Mouse (Mus musculus): ENCODE data around the gene S100g. TPM values are rescaled to one million over a fixed set of nuclear protein-coding genes. Genes with fewer than 3 reads are reported as not detected.

Gene S100g
- not detected for total RNA-seq (2021)
- long read RNA-seq, experiment 1, result 0 reads
- long read RNA-seq, experiment 2, result 0 reads

DNA sequence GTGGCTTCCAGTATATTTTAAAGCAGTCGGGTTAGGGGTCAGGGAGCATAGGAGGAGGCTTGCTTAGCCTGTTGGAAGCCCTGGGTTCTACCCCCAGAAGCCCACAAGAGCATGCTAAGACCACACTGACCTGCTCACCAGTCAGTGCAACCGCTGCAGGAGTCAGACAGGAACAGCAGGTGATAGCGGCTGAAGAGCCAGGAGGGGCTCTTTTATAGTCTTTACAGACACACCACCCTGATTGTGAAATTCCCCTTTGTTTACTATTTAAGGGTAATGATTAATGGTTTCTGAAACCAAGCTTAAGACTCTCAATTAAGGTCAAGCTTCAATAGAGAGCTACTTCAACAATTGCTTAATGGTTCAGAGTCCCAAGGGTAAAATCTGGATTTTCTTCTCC lies at the start of gene S100g:
TSS of gene S100g (minus strand) at position 217 of the 400 bp plus-strand sequence.
- DNase-seq, result no peak

- DNase-seq, result no peak
Measured at GRCm38 (mm10) chrX:162992121-162992520, 27.7 kb upstream of the S100g start.

DNA sequence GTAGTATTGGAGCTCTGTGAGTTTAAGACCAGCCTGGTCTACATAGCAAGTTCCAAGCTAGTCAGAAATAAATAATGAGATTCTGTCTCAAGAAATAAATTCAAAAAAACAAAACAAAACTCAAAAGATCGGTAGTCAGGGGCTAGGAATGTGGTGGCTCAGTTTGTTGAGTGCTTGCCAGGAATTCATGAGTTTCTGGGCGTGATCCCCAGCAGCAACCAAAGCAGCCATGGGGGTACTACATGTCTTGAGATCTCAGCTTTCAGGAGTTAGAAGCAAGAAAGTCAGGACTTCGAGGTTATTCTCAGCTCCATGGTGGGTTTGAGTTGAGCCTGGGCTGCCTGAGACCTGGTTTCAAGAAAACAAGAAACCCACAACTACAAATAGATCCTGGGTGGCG lies 27.0 kb upstream of the S100g start:
- DNase-seq, result no peak

GRCm38 (mm10) chrX:162986876-162987495 lies 22.6 kb upstream of the S100g start:
- no peak for DNase-seq

GRCm38 (mm10) chrX:162976194-162976593 lies 11.8 kb upstream of the S100g start:
- no peak for DNase-seq

GRCm38 (mm10) chrX:162967456-162967855 lies 3.1 kb upstream of the S100g start:
- DNase-seq, result no peak

- no peak for DNase-seq
Measured at GRCm38 (mm10) chrX:162963840-162964239, 559 bp downstream of the S100g start.

DNA sequence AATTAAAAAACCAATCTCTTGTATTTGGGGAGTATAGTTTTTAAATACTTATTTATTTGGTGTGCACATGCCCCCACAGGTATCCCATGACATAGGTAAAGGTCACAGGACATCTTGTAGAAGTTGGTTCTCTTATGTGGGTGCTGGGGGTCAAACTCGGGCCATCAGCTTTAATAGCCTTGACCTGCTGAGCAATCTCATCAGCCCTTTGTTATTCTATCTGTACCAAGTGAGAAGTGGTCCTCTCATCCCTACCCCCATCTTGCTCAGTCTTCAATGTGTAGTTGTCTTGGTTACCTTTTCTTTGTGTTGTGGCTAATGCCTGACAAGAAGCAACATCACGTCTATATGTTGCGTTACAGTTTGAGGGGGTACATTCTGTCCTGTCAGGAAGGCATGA lies 6.5 kb downstream of the S100g start:
- DNase-seq, result no peak

GRCm38 (mm10) chrX:162949811-162950439 lies 14.5 kb downstream of the S100g start:
- no peak for DNase-seq

DNA sequence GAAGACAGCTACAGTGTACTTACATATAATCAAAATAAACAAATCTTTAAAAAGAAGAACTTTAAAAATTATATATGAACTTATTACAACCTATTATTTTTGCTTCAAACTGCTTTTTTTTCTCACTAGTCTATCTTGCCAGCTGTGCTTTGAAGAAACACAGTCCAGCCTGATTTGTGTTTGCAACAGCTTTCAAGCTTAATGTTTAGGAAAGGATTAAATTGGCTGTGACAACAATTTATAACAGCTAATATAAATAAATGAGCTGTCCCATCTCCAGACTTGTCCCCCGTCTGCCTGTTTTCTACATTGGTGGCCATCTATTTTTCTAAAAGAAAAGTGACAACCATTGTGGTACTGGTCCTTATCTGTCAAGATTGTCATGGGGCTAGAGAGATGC lies 22.4 kb downstream of the S100g start:
- no peak for DNase-seq

GRCm38 (mm10) chrX:162931467-162931866 lies 32.9 kb downstream of the S100g start:
- no peak for DNase-seq

GRCm38 (mm10) chrX:162921487-162922125 lies 42.8 kb downstream of the S100g start:
- no peak for DNase-seq

GRCm38 (mm10) chrX:162915697-162916096 lies 48.7 kb downstream of the S100g start:
- DNase-seq, result no peak

DNA sequence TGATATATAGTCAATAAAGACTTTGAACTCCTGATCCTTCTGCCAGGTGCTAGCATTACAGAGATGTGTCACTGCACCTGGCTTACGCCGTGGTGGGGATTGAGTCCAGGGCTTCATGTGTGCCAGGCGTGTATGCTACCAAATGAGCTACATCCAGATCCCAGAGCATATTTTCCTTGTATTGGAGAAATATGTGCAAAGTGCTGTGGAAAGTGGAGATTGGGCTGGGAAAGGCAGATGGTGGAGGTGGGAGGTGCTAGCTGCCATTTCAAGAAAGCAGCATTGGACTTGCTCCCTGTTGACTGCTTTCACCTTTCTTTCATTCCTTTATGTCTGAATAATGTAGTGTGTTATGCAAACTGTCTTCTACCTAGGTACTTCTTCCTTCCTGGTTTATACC lies 50.7 kb downstream of the S100g start:
- DNase-seq, result no peak

Other genes with a start within 250 kb of the S100g start
- gene Rbbp7, start 204.2 kb downstream of the S100g start, total RNA-seq (2021), result 10 to 100 TPM; 78.9 to 86.9 TPM
- 1 to 10 TPM; 6.2 to 7.7 TPM for gene Txlng, start 135.1 kb downstream of the S100g start, total RNA-seq (2021)
- 10 to 100 TPM; 21.8 to 24.8 TPM for gene Syap1, start 76.2 kb downstream of the S100g start, total RNA-seq (2021)
- 1 to 10 TPM; 5.1 to 8.4 TPM for gene Ctps2, start 63.4 kb downstream of the S100g start, total RNA-seq (2021)